In the genomic region with DNA sequence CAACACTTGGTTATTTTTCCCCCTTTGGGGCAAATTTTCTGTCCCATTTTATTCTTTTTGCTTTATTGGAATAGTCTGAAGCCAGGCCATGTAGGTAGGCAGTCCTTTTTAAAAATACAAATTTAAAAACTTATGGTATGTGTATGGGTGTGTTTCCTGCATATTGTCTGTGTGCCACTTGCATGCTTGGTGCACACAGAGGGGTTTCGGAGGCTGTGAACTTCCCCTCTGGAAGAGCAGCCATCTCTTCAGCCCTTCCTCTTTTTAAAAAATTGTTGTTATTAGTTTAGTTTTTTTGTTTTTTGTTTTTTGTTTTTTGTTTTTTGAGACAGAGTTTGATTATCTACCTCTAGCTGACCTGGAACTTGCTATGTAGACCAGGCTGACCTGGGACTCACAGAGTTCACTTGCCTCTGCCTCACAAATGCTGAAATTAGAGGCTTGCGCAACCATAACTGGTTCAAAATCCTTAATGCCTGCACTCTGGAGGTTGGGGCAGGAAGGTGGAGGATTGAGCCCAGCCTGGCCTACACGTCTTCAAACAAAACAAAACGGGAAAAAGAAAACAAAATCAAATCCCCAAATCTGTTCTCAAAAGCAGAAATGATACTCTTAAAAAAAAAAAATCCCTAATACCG, we compare ENCODE assay signal across 8 mouse cellular contexts. TPM values are rescaled to one million over a fixed set of nuclear protein-coding genes. Genes with fewer than 3 reads are reported as not detected.
A peak's percentile ranks its signal among the peaks of the same experiment; 100 is the strongest.
DNase-seq lines count a peak whose midpoint lies in the region; ATAC-seq and TF ChIP-seq lines count a peak whose summit lies in the region.

No protein-coding gene starts in this region.

- peak overlapping the region; percentile 51; the same call in 1 of the 2 replicates for H3K27ac ChIP-seq in layer of hippocampus, adult 2 months
- no peak overlapping the region for H3K27ac ChIP-seq in limb, embryonic 11.5 days (replicated peaks; ENCODE audit: low read depth, low read length)
- H3K27ac ChIP-seq in neural tube, embryonic 12.5 days: no peak overlapping the region

- no peak for ATAC-seq in limb, embryonic 11.5 days (ENCODE audit: insufficient number of reproducible peaks, low FRiP score, low TSS enrichment, low read depth)
- ATAC-seq in neural tube, embryonic 12.5 days (ENCODE audit: low FRiP score, low read depth): no peak

- no peaks in the 10 kb centered on the region for H3K9me3 ChIP-seq in limb, embryonic 11.5 days (ENCODE audit: control insufficient read depth, low read length)
- no peaks in the 10 kb centered on the region for H3K9me3 ChIP-seq in neural tube, embryonic 12.5 days

- peak overlapping the region; percentile 79; the same call in 1 of the 2 replicates for H3K9ac ChIP-seq in limb, embryonic 11.5 days (ENCODE audit: low read length)
- H3K9ac ChIP-seq in neural tube, embryonic 12.5 days: no peak overlapping the region

- no peak for TF ChIP-seq CTCF in layer of hippocampus, adult 2 months (conservative IDR thresholded peaks at IDR 0.05)

- peak overlapping the region; percentile 47 for H3K4me3 ChIP-seq in layer of hippocampus, adult 2 months
- H3K4me3 ChIP-seq in limb, embryonic 11.5 days (ENCODE audit: low read depth, low read length): peak overlapping the region; percentile 60
- peak overlapping the region; percentile 48; the same call in 1 of the 2 replicates for H3K4me3 ChIP-seq in neural tube, embryonic 12.5 days

- DNase-seq in layer of hippocampus, adult 2 months (ENCODE audit: low spot score in 2 of 2): no peak
- DNase-seq in layer of hippocampus, postnatal 25 days (ENCODE audit: extremely low spot score in 1 of 2, low spot score in 1 of 2): no peak
- DNase-seq in fat pad, adult 2 months (ENCODE audit: extremely low read depth, low read depth, low spot score): peak; percentile 43
- DNase-seq in limb, embryonic 11.5 days (ENCODE audit: low spot score): no peak
- no peak for DNase-seq in MN1 (ENCODE audit: low spot score)
- DNase-seq in thymus, postnatal 14 days: no peak
- no peak for DNase-seq in thymus, postnatal 0 days (ENCODE audit: low spot score)

- no peaks in the 10 kb centered on the region for H3K27me3 ChIP-seq in limb, embryonic 11.5 days (ENCODE audit: control insufficient read depth, insufficient read depth, low read length)
- H3K27me3 ChIP-seq in neural tube, embryonic 12.5 days (replicated peaks): 0 out of 2 replicates have a peak, but pooled peaks cover 3% of the 10 kb centered on the region

- H3K36me3 ChIP-seq in limb, embryonic 11.5 days (ENCODE audit: control insufficient read depth, insufficient read depth, low read length): no peaks in the 10 kb centered on the region
- no peaks in the 10 kb centered on the region for H3K36me3 ChIP-seq in neural tube, embryonic 12.5 days

- H3K4me2 ChIP-seq in limb, embryonic 11.5 days (ENCODE audit: low read depth, severe bottlenecking): peak overlapping the region; percentile 94
- peak overlapping the region; percentile 90 for H3K4me2 ChIP-seq in neural tube, embryonic 12.5 days (replicated peaks)

- 35% methylated on average over 5 of the region's 5 CpGs for WGBS in limb, embryonic 11.5 days
- WGBS in neural tube, embryonic 12.5 days: 45% methylated on average over 5 of the region's 5 CpGs

- peaks cover 12% of the 10 kb centered on the region; the same call in 1 of the 2 replicates for H3K4me1 ChIP-seq in limb, embryonic 11.5 days (ENCODE audit: control insufficient read depth, insufficient read depth, low read length)
- peaks cover 11% of the 10 kb centered on the region; the same call in 1 of the 2 replicates for H3K4me1 ChIP-seq in neural tube, embryonic 12.5 days

RNA-seq across cellular contexts. Expression of a gene that starts 0.8 kb away (rescaled TPM):
- total RNA-seq in layer of hippocampus, adult 2 months (2021): 1 to 10 TPM; 2.7 to 3.1 TPM
- total RNA-seq in layer of hippocampus, postnatal 25 days (2021): 1 to 10 TPM; 2.5 to 2.9 TPM
- 16.0 and 19.8 TPM in 2 replicates for polyA plus RNA-seq in limb, embryonic 11.5 days (2014; fragmentation: Nextera tagmentation; extraction: Ambion mirVana)
- polyA plus RNA-seq in neural tube, embryonic 12.5 days (2016; fragmentation: Nextera tagmentation; extraction: Ambion mirVana): 3.9 and 6.3 TPM in 2 replicates
- 4.0 and 5.1 TPM in 2 replicates for polyA plus RNA-seq in thymus, postnatal 0 days (2015; fragmentation: Nextera tagmentation; extraction: Ambion mirVana)

RNA-seq across cellular contexts. Expression of a gene that starts 36.4 kb away (rescaled TPM):
- total RNA-seq in layer of hippocampus, adult 2 months (2021): not detected
- not detected for total RNA-seq in layer of hippocampus, postnatal 25 days (2021)
- not detected in 2 replicates for polyA plus RNA-seq in limb, embryonic 11.5 days (2014; fragmentation: Nextera tagmentation; extraction: Ambion mirVana)
- polyA plus RNA-seq in neural tube, embryonic 12.5 days (2016; fragmentation: Nextera tagmentation; extraction: Ambion mirVana): 0.10 and 0.40 TPM in 2 replicates
- 0.16 TPM in 1 of 2 replicates, not detected in the other for polyA plus RNA-seq in thymus, postnatal 0 days (2015; fragmentation: Nextera tagmentation; extraction: Ambion mirVana)

RNA-seq across cellular contexts. Expression of a gene that starts 51.0 kb away (rescaled TPM):
- total RNA-seq in layer of hippocampus, adult 2 months (2021): 10 to 100 TPM; 23.9 to 24.5 TPM
- total RNA-seq in layer of hippocampus, postnatal 25 days (2021): 10 to 100 TPM; 20.3 to 26.7 TPM
- 42.4 and 51.5 TPM in 2 replicates for polyA plus RNA-seq in limb, embryonic 11.5 days (2014; fragmentation: Nextera tagmentation; extraction: Ambion mirVana)
- polyA plus RNA-seq in neural tube, embryonic 12.5 days (2016; fragmentation: Nextera tagmentation; extraction: Ambion mirVana): 25.8 and 28.5 TPM in 2 replicates
- polyA plus RNA-seq in thymus, postnatal 0 days (2015; fragmentation: Nextera tagmentation; extraction: Ambion mirVana): 8.9 and 10.0 TPM in 2 replicates

RNA-seq across cellular contexts. Expression of a gene that starts 59.1 kb away (rescaled TPM):
- 1 to 10 TPM in 1 of 2 experiments, under 1 TPM in 1; 0.79 to 1.1 TPM for total RNA-seq in layer of hippocampus, adult 2 months (2021)
- under 1 TPM in 1 of 2 experiments, not detected in 1; 0.37 TPM for total RNA-seq in layer of hippocampus, postnatal 25 days (2021)
- polyA plus RNA-seq in limb, embryonic 11.5 days (2014; fragmentation: Nextera tagmentation; extraction: Ambion mirVana): 21.2 and 27.4 TPM in 2 replicates
- polyA plus RNA-seq in neural tube, embryonic 12.5 days (2016; fragmentation: Nextera tagmentation; extraction: Ambion mirVana): 12.5 and 13.8 TPM in 2 replicates
- polyA plus RNA-seq in thymus, postnatal 0 days (2015; fragmentation: Nextera tagmentation; extraction: Ambion mirVana): 1.6 and 2.6 TPM in 2 replicates
